ENCODE assay signal across 16 mouse cellular contexts in the genomic region with DNA sequence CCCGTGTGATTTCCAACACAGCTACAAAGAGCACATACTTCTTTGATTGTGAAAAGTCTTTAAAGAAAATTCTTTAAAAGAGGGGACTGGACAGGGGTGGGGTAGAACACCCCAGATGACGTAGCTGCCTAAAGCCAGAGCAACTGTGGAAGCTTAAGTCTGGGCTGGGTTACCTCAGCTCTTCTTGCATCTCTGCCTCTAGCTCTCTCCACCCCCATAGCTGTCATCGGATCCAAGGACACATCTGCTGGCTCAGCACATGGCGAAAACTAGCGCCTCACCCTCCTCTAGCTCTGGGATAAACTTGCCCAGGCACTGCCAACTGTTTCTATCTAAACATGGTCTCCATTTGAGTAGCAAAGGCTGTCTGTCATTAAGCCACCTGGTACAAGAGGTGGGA. TPM values are rescaled to one million over a fixed set of nuclear protein-coding genes. Genes with fewer than 3 reads are reported as not detected.
DNase-seq lines count a peak whose midpoint lies in the region; ATAC-seq and TF ChIP-seq lines count a peak whose summit lies in the region.
"Had no signal": no experiment of that assay in that cellular context is flagged by ENCODE, and none has a peak within 500 bp of the region (broad histone marks: within the 10 kb centered on the region; RNA-seq: fewer than 3 reads in every experiment).

No protein-coding gene starts in this region.

- no peaks in the 10 kb centered on the region for H3K36me3 ChIP-seq in hindbrain, postnatal 0 days (ENCODE audit: insufficient read depth, low read length)
- H3K36me3 ChIP-seq in hindbrain, embryonic 13.5 days = no peaks in the 10 kb centered on the region
- H3K36me3 ChIP-seq in limb, embryonic 11.5 days (ENCODE audit: control insufficient read depth, insufficient read depth, low read length) = 0 out of 2 replicates have a peak, but pooled peaks cover 2% of the 10 kb centered on the region
- H3K36me3 ChIP-seq: G1E; midbrain, embryonic 12.5 days had no signal

- H3K27ac ChIP-seq in hindbrain, postnatal 0 days = no peak overlapping the region
- no peak overlapping the region for H3K27ac ChIP-seq in hindbrain, embryonic 13.5 days
- H3K27ac ChIP-seq in limb, embryonic 11.5 days (replicated peaks; ENCODE audit: low read depth, low read length) = 0 out of 2 replicates have a peak overlapping the region, but pooled peaks have one; percentile 10
- H3K27ac ChIP-seq: midbrain, embryonic 12.5 days; neural tube, embryonic 13.5 days had no signal

- no peaks in the 10 kb centered on the region; the same call in 1 of the 2 replicates for H3K4me1 ChIP-seq in hindbrain, postnatal 0 days (ENCODE audit: insufficient read depth, low read length)
- H3K4me1 ChIP-seq in hindbrain, embryonic 13.5 days (replicated peaks) = peaks cover 9% of the 10 kb centered on the region
- peaks cover 10% of the 10 kb centered on the region; the same call in 1 of the 2 replicates for H3K4me1 ChIP-seq in limb, embryonic 11.5 days (ENCODE audit: control insufficient read depth, insufficient read depth, low read length)

- no peak overlapping the region for H3K4me2 ChIP-seq in hindbrain, postnatal 0 days (ENCODE audit: low read depth, low read length)
- H3K4me2 ChIP-seq in hindbrain, embryonic 13.5 days = no peak overlapping the region
- no peak overlapping the region for H3K4me2 ChIP-seq in limb, embryonic 11.5 days (ENCODE audit: low read depth, severe bottlenecking)
- H3K4me2 ChIP-seq: midbrain, embryonic 12.5 days; neural tube, embryonic 13.5 days had no signal

- H3K9me3 ChIP-seq in hindbrain, postnatal 0 days (ENCODE audit: low read length) = no peaks in the 10 kb centered on the region
- H3K9me3 ChIP-seq in hindbrain, embryonic 13.5 days = no peaks in the 10 kb centered on the region
- H3K9me3 ChIP-seq in limb, embryonic 11.5 days (ENCODE audit: control insufficient read depth, low read length) = no peaks in the 10 kb centered on the region
- H3K9me3 ChIP-seq: G1E; midbrain, embryonic 12.5 days had no signal

- H3K9ac ChIP-seq in hindbrain, postnatal 0 days (replicated peaks; ENCODE audit: low read length) = no peak overlapping the region
- no peak overlapping the region for H3K9ac ChIP-seq in hindbrain, embryonic 13.5 days
- no peak overlapping the region for H3K9ac ChIP-seq in limb, embryonic 11.5 days (ENCODE audit: low read length)
- H3K9ac ChIP-seq: midbrain, embryonic 12.5 days; neural tube, embryonic 13.5 days had no signal

- H3K27me3 ChIP-seq in hindbrain, postnatal 0 days (ENCODE audit: insufficient read depth, low read length) = no peaks in the 10 kb centered on the region
- H3K27me3 ChIP-seq in hindbrain, embryonic 13.5 days = no peaks in the 10 kb centered on the region
- H3K27me3 ChIP-seq in limb, embryonic 11.5 days (ENCODE audit: control insufficient read depth, insufficient read depth, low read length) = no peaks in the 10 kb centered on the region
- H3K27me3 ChIP-seq: midbrain, embryonic 12.5 days; neural tube, embryonic 13.5 days had no signal

- DNase-seq in adrenal gland, postnatal 36 days = peak; percentile 6 to 9
- no peak for DNase-seq in adrenal gland, adult 8-10 months
- no peak for DNase-seq in hindbrain, postnatal 0 days (ENCODE audit: low spot score)
- DNase-seq in 3T3-L1 (ENCODE audit: low read depth, low spot score) = peak; percentile 1
- no peak for DNase-seq in limb, embryonic 11.5 days (ENCODE audit: low spot score)
- DNase-seq in retina, postnatal 1 day = no peak
- no peak for DNase-seq in urinary bladder, postnatal 36 days (ENCODE audit: low spot score in 2 of 2)
- DNase-seq: cerebellum, adult 11 months; kidney, adult 2 months; thymus, postnatal 4 days had no signal

- TF ChIP-seq CTCF in hindbrain, postnatal 0 days (IDR thresholded peaks at IDR 0.05; ENCODE audit: low read depth) = no peak

- 0 out of 2 replicates have a peak, but pooled peaks have one; percentile 24 for ATAC-seq in hindbrain, postnatal 0 days
- no peak for ATAC-seq in hindbrain, embryonic 13.5 days (ENCODE audit: low FRiP score)
- ATAC-seq in limb, embryonic 11.5 days (ENCODE audit: insufficient number of reproducible peaks, low FRiP score, low TSS enrichment, low read depth) = peak; percentile 54; the same call in 1 of the 2 replicates
- ATAC-seq: forebrain, embryonic 14.5 days had no signal

- WGBS in hindbrain, postnatal 0 days = 51% methylated on average over 5 of the region's 5 CpGs
- WGBS in hindbrain, embryonic 13.5 days = 66% methylated on average over 5 of the region's 5 CpGs
- WGBS in limb, embryonic 11.5 days = 42% methylated on average over 5 of the region's 5 CpGs

- H3K4me3 ChIP-seq in hindbrain, postnatal 0 days (ENCODE audit: low read length) = no peak overlapping the region
- H3K4me3 ChIP-seq in hindbrain, embryonic 13.5 days = no peak overlapping the region
- H3K4me3 ChIP-seq in limb, embryonic 11.5 days (ENCODE audit: low read depth, low read length) = no peak overlapping the region
- H3K4me3 ChIP-seq: midbrain, embryonic 12.5 days; neural tube, embryonic 13.5 days had no signal

RNA-seq across cellular contexts. Expression of gene Usp29, which starts 34.9 kb away (rescaled TPM):
- 1 to 10 TPM in 1 of 2 experiments, under 1 TPM in 1; 0.99 to 1.3 TPM for total RNA-seq in adrenal gland, postnatal 36 days (2021)
- total RNA-seq in adrenal gland, adult 8-10 months (2022) = 1 to 10 TPM; 1.6 to 2.0 (median 1.8) TPM
- total RNA-seq in hindbrain, postnatal 0 days (2014; rRNA removed) = 67.4 and 69.2 TPM in 2 replicates
- 30.4 and 32.1 TPM in 2 replicates for polyA plus RNA-seq in hindbrain, postnatal 0 days (2015; fragmentation: Nextera tagmentation; extraction: Ambion mirVana)
- polyA plus RNA-seq in hindbrain, embryonic 13.5 days (2015; fragmentation: Nextera tagmentation; extraction: Ambion mirVana) = 28.7 and 30.2 TPM in 2 replicates
- polyA plus RNA-seq in limb, embryonic 11.5 days (2014; fragmentation: Nextera tagmentation; extraction: Ambion mirVana) = 21.5 and 22.2 TPM in 2 replicates

RNA-seq across cellular contexts. Expression of gene Peg3, which starts 35.0 kb away (rescaled TPM):
- 10 to 100 TPM; 37.8 to 39.2 TPM for total RNA-seq in adrenal gland, postnatal 36 days (2021)
- total RNA-seq in adrenal gland, adult 8-10 months (2022) = 10 to 100 TPM; 34.9 to 51.0 (median 38.2) TPM
- 122 and 132 TPM in 2 replicates for total RNA-seq in hindbrain, postnatal 0 days (2014; rRNA removed)
- polyA plus RNA-seq in hindbrain, postnatal 0 days (2015; fragmentation: Nextera tagmentation; extraction: Ambion mirVana) = 67.6 and 75.5 TPM in 2 replicates
- 69.9 and 77.2 TPM in 2 replicates for polyA plus RNA-seq in hindbrain, embryonic 13.5 days (2015; fragmentation: Nextera tagmentation; extraction: Ambion mirVana)
- 342 and 380 TPM in 2 replicates for polyA plus RNA-seq in limb, embryonic 11.5 days (2014; fragmentation: Nextera tagmentation; extraction: Ambion mirVana)
- total RNA-seq: hematopoietic stem cell, adult 5-6 weeks had no signal

Comparison
In these comparisons a context has a peak if more than half of its experiments do, and no peak if none do; other contexts are left out.
1. DNase-seq: peak in adrenal gland, postnatal 36 days (2 of 2) and 3T3-L1 (single experiment); none in adrenal gland, adult 8-10 months (single experiment), hindbrain, postnatal 0 days (single experiment), limb, embryonic 11.5 days (single experiment), retina, postnatal 1 day (single experiment) and urinary bladder, postnatal 36 days (0 of 2).
2. RNA of gene Usp29, which starts 34.9 kb away (total RNA-seq): 67.4 to 69.2 TPM in hindbrain, postnatal 0 days; 1.6 to 2.0 TPM in adrenal gland, adult 8-10 months and 0.99 to 1.3 TPM in adrenal gland, postnatal 36 days; every median in the first group is over 10 times any median in the second.